Mouse (Mus musculus) spleen, postnatal 10 days (tissue): ENCODE data around the gene Oprl1.

Experiments
- DNase-seq, 2 experiments: peaks; one replicate each; pipeline ENCODE4 v3.0.0; 2021 to 2022; ENCODE audit warnings: low spot score in 2 of 2

Oprl1 gene

DNA sequence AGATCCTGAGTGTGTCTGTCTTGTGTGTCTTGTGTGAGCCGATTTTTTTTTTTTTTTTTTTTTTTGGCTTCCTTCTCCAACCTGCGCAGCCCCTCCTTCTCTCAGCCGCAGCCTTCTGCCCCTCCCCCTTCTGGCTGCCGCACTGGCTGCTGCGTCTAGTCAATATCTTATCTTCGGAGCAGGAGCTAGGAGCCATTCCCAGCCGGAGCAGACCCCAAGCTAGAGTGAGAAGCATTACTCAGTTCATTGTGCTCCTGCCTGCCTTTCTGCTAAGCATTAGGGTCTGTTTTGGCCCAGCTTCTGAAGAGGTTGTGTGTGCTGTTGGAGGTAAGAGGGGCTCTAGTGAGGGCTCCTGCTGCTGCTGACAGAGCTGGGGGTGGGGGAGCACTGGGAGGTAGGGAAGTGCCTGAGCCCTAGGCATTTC is at the start of gene Oprl1:
Gene Oprl1, plus strand, starts transcription at position 114 of the 424 bp plus-strand sequence.
- DNase-seq: no peak

DNA sequence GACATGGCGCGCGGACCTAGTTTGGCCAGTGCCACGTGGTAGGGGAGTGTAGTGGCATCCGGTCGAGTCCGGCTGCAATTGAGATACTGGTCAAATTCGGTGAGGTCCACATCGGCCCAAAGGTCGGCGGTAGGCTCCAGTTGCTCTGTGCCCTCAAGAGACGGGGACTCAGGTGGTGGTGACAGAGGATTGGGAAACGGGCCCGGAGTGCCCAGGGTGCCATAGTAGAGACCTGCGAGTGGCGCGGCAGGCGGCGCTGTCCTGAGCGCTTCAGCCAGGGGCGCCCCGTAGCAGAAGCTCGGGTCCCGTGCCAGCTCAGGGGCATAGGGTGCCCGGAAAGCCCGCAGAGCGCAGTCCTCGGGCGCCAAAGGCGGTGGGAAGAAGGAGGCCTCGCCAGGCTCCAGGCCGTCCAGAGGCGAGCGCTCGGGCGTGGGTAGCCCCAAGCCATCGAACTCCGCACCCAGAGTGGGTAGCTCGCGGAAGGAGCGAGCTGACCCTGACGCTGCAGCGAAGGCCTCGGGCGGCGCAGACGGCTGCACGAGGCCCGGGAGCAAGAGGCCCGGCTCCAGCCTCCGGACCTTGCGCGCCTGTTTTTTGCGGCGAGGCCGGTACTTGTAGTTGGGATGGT is 44.4 kb upstream of the Oprl1 start:
- no peak for DNase-seq

- DNase-seq: no peak
These were observed 43.9 kb upstream of the Oprl1 start for GRCm38 (mm10) chr2:181670913-181671311.

DNA sequence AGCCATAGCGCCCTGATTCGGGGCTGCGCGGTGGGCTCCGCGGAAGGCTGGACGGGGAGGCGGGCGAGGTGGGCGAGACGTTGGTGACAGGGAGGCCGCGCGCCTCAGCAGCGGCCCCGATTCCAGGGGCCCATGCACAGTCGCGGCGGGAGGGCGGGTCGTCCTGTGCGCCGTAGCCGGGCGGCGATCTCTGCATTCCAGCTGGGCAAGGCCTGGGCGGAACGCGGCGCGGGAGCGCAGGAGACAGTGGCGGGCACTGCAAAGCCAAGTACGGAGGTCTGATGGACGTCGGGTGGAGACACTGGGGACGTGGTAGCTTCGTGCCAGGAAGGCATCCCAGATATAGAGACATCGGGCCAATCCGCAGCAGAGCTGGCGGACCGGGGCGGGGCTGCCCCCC is 43.5 kb upstream of the Oprl1 start, which contains the start of gene Sox18:
Gene Sox18, minus strand, starts transcription at position 315 of the 400 bp plus-strand sequence.
- no peak for DNase-seq

DNA sequence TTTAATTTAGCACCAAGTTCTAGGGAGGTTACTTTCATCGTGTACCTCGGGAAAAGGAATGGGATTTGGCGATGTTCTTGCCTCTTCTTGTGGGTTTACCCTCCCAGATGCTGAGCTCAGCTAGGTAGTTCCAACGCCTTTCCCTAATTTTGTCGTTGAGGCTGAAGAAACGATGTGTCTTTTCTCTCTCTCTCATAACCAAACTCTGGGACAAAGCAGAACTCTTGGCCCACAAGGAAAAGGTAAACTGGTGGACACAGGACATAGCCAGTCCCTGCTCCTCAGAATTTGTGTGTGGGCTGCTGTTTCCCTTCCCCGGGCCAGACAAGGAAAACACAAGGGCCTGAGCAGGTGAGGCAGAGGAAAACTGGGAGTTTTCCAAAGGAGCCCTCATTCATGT is 42.8 kb upstream of the Oprl1 start:
- no peak for DNase-seq

DNA sequence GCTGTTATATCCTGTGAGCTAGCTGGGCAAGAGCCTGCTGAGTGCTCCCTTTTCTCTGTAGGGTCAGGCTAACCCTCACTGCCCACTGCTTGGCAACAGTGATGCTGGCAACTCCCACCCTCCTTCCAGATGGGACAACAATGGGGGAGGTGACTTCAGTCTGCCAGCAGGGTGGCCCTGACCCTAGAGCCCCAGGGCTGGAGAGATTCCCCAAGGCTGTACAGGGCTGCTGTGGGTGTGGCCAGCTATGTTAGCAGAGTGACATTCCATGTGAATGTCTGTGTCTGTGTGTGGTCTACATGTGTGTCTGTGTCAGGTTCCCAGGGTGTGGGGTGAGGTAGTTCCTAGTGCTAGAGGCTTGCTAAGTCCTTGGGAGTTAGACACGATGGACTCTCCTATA is 41.3 kb upstream of the Oprl1 start:
- DNase-seq: no peak

GRCm38 (mm10) chr2:181674934-181675333 is 39.9 kb upstream of the Oprl1 start:
- no peak for DNase-seq

DNA sequence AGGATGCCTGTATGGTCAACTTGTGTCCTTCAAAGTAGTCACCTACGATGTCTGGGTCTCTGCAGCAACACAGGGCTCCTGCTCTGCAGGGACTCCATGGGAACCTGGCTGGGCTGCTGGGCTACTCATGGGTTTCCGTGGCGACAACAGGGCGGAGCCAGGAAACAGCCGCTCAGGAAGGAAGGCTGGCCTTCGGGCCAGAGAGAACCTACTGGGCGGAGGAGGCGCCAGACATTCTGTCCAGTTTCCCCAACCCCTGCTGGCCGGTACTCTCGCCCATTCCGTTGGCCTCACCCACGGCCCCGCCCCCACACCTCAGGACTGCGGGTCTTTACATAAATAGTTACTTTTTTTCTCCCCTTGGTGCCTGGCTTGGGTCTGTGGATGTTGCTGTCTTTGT is 39.4 kb upstream of the Oprl1 start:
- no peak for DNase-seq

GRCm38 (mm10) chr2:181676424-181676823 is 38.4 kb upstream of the Oprl1 start:
- no peak for DNase-seq

DNA sequence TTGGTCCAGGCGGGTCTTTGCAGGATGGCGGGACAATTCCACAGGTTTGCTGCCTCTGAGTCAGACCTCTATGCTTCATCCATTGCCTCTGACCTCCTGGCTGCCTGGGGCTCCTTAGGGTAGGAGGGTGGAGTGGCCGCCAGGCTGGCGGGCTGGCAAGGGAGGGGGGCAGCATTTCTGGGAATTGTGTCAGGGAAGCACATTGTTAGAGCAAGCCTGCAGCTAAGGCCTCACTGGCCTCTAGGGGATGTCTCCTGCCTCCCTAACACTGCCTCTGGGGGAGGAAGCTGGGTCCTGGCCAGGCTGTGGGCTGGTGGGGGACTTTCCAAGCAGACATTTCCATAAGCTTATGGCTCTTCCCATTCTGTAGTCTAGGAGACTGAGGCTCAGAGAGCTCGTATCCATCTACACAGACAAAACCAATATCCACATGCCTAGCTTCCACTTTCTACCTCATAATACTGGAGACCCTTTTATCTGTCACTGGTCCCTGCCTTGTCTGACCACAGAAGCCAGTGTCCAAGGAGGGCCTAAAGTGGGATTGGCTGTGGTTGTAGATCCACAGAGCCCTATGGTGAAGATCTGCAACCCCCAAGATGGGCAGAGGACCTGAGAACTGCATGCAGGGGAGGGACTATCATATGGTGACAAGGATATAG is 37.6 kb upstream of the Oprl1 start:
- no peak for DNase-seq

GRCm38 (mm10) chr2:181677755-181678098 is 37.1 kb upstream of the Oprl1 start:
- no peak for DNase-seq

GRCm38 (mm10) chr2:181678780-181679179 is 36.0 kb upstream of the Oprl1 start:
- DNase-seq: peak; percentile 34 to 69

- peak; percentile 56 to 69 for DNase-seq
These were observed 34.7 kb upstream of the Oprl1 start, which contains the start of gene Tcea2 for GRCm38 (mm10) chr2:181679951-181680715. Gene Tcea2 (plus strand): TSS chr2:181680310.

- no peak for DNase-seq
These were observed 34.1 kb upstream of the Oprl1 start for GRCm38 (mm10) chr2:181680716-181681117.

DNA sequence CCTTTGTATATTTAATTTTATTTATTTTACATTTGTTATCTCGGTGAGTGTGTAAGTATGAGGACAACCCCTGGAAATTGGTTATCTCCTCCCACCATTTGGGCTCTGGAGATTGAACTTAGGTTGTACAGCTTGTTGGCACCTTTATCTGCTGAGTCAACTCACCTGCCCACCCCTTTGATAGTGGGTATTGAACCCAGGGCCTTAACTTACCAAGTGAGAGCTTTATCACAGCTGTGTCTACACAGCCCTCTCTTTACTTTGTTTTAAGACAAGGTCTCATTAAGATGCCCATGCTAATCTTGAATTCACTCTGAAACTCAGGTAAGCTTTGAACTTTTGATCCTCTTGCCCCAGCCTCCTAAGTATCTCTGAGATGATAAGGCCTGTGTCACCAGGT is 32.8 kb upstream of the Oprl1 start:
- DNase-seq: no peak

DNA sequence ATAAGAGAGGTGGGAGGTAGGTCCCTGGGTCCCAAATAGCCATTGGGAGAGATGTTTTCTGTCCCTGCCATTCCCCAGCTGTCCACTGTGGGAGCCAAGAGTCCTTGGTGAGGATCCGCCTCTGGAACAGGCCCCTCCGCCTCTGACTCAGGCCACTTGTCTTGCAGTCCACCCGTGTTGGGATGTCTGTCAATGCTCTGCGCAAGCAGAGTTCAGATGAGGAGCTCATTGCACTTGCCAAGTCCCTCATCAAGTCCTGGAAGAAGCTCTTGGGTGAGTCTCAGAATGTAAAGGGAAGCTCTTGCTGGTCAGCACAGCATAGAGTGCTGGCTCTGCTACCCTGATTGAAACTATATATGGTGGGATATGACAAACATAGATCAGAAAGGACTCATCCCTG is 31.4 kb upstream of the Oprl1 start:
- DNase-seq: no peak

GRCm38 (mm10) chr2:181684713-181685112 is 30.1 kb upstream of the Oprl1 start:
- DNase-seq: no peak

DNA sequence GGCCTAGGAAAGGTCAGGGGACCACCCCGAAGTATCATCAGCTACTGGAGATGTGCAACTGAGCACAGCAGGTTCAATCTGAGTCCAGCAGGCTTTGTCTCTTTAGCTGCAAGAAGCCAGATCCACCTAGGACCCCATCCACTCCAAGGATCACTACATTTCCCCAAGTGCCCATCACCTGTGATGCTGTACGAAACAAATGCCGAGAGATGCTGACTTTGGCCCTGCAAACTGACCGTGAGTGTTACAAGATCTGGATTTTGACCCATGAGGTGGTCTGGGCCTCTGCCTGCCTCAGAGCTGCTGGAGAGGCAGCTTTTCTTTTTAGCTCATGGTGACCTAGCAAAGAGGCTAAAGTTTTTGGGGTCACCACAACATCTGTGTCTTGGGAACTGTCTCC is 29.1 kb upstream of the Oprl1 start:
- no peak for DNase-seq

GRCm38 (mm10) chr2:181687586-181687985 is 27.2 kb upstream of the Oprl1 start:
- peak in 1 of 2 experiments; percentile 11 for DNase-seq

GRCm38 (mm10) chr2:181689466-181690160 is 25.2 kb upstream of the Oprl1 start:
- no peak for DNase-seq

DNA sequence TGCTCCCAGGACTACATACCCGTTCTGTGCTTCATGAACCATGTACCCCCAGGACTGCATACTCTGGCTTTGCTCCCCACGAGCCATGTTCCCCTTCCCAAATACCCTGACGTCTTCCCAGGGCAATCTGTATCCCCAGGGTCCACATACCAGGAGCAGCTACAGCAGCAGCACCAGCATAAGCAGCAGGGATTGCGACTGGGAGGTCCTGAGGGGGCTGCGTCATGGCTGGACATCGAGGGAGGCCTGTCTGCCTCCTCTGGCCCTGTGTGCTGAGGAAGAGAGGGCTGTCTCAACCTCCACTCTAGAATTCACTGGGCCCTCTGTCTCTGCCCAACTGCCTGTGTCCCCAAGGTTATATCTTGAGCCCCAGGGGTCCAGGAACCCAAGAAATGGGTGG is 23.7 kb upstream of the Oprl1 start:
- no peak for DNase-seq

DNA sequence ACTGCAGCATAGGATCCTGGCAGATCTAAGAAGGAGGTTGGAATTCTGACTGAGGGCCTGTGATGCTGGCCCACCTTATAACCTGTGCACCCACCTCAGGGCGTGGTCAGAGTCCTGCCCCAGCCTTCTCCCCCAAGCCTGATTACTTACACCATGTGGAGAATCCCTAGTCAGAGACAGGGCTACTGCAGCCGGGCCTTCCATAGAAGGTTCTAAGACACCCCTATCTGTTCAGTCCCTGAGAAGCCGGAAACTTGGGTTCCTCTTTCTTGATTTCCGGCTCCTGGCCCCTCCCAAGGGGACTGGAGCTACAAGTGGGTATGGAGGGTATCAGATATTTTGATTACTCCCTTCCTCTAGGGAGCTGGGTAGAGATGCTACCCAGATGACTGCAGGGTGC is 23.2 kb upstream of the Oprl1 start:
- peak in 1 of 2 experiments; percentile 44 for DNase-seq
